Mouse (Mus musculus) myocyte (in vitro differentiated cells): ENCODE data around the gene Atxn7l3. TPM values are rescaled to one million over a fixed set of nuclear protein-coding genes. Genes with fewer than 3 reads are reported as not detected.

Experiments used
- H3K27me3 ChIP-seq: one replicate; pipeline ENCODE4 v1.6.1; 2011; ENCODE audit not compliant: control insufficient read depth, insufficient read depth, insufficient read length
- H3K36me3 ChIP-seq: one replicate; pipeline ENCODE4 v1.6.1; 2011; ENCODE audit not compliant: control insufficient read depth, insufficient read depth
- H3K4me2 ChIP-seq: one replicate; pipeline ENCODE4 v1.6.1; 2011; ENCODE audit warnings: low read depth, control low read depth
- H3K4me3 ChIP-seq: one replicate; pipeline ENCODE4 v1.5.1; 2011; ENCODE audit warnings: mild to moderate bottlenecking, control low read depth, moderate library complexity
- H3K79me2 ChIP-seq: one replicate; pipeline ENCODE4 v1.6.1; 2011; ENCODE audit not compliant: control insufficient read depth, insufficient read depth
- H3ac ChIP-seq: one replicate; pipeline ENCODE4 v1.6.1; 2011; ENCODE audit not compliant: control insufficient read depth, insufficient read length
- CEBPB ChIP-seq: IDR thresholded peaks from 2 replicates; pipeline ENCODE4 v1.6.1; 2011; ENCODE audit warnings: mild to moderate bottlenecking, moderate library complexity; ENCODE audit not compliant: poor library complexity, insufficient read depth, severe bottlenecking
- E2F4 ChIP-seq: IDR thresholded peaks from one replicate; pipeline ENCODE4 v1.6.1; 2011; ENCODE audit warnings: mild to moderate bottlenecking, control low read depth, moderate library complexity; ENCODE audit not compliant: insufficient read depth
- MAX ChIP-seq: IDR thresholded peaks from one replicate; pipeline ENCODE4 v1.6.1; 2011; ENCODE audit warnings: low read depth, mild to moderate bottlenecking, control low read depth
- MYOD1 ChIP-seq, 3 experiments: IDR thresholded peaks; one replicate each; pipeline ENCODE4 v1.6.1; 2011; ENCODE audit warnings: control low read depth in 2 of 3, low read depth in 2 of 3, mild to moderate bottlenecking in 2 of 3, moderate library complexity in 1 of 3; ENCODE audit not compliant: insufficient read length in 2 of 3, control insufficient read depth in 1 of 3
- MYOG ChIP-seq, 3 experiments: IDR thresholded peaks; one replicate each; pipeline ENCODE4 v1.6.1; 2011; ENCODE audit warnings: control low read depth in 2 of 3, low read depth in 2 of 3, mild to moderate bottlenecking in 2 of 3; ENCODE audit not compliant: insufficient read length in 2 of 3, control insufficient read depth in 1 of 3, insufficient read depth in 1 of 3
- POLR2A ChIP-seq: IDR thresholded peaks from one replicate; pipeline ENCODE4 v1.6.1; 2011; ENCODE audit warnings: low read depth, mild to moderate bottlenecking, control low read depth, moderate library complexity; ENCODE audit not compliant: insufficient read length
- POLR2AphosphoS2 ChIP-seq: IDR thresholded peaks from one replicate; pipeline ENCODE4 v1.6.1; 2011; ENCODE audit warnings: low read depth, control low read depth; ENCODE audit not compliant: insufficient read length
- REST ChIP-seq: IDR thresholded peaks from one replicate; pipeline ENCODE4 v1.6.1; 2011; ENCODE audit warnings: mild to moderate bottlenecking, control low read depth, moderate library complexity; ENCODE audit not compliant: insufficient read depth, insufficient read length
- SRF ChIP-seq: IDR thresholded peaks from one replicate; pipeline ENCODE4 v1.6.1; 2011; ENCODE audit warnings: low read depth; ENCODE audit not compliant: control insufficient read depth, insufficient read length
- TCF12 ChIP-seq: IDR thresholded peaks from one replicate; pipeline ENCODE4 v1.6.1; 2011; ENCODE audit warnings: mild to moderate bottlenecking, control low read depth; ENCODE audit not compliant: poor library complexity, insufficient read depth, severe bottlenecking
- TCF3 ChIP-seq: IDR thresholded peaks from one replicate; pipeline ENCODE4 v1.6.1; 2011; ENCODE audit warnings: low read depth, control low read depth; ENCODE audit not compliant: insufficient read length
- USF1 ChIP-seq: IDR thresholded peaks from one replicate; pipeline ENCODE4 v1.6.1; 2011; ENCODE audit warnings: low read depth, mild to moderate bottlenecking, control low read depth, moderate library complexity
- polyA plus RNA-seq: library from polyadenylated mRNA; unstranded; fragments of >200 nt; fragmentation: generic; extraction: Trizol; gene quantifications from one replicate; pipeline ENCODE4 v1.2.1, GENCODE M21; 2012; ENCODE audit warnings: missing spikeins

Gene Atxn7l3
- polyA plus RNA-seq, 1 experiment: 39.5 TPM

DNA sequence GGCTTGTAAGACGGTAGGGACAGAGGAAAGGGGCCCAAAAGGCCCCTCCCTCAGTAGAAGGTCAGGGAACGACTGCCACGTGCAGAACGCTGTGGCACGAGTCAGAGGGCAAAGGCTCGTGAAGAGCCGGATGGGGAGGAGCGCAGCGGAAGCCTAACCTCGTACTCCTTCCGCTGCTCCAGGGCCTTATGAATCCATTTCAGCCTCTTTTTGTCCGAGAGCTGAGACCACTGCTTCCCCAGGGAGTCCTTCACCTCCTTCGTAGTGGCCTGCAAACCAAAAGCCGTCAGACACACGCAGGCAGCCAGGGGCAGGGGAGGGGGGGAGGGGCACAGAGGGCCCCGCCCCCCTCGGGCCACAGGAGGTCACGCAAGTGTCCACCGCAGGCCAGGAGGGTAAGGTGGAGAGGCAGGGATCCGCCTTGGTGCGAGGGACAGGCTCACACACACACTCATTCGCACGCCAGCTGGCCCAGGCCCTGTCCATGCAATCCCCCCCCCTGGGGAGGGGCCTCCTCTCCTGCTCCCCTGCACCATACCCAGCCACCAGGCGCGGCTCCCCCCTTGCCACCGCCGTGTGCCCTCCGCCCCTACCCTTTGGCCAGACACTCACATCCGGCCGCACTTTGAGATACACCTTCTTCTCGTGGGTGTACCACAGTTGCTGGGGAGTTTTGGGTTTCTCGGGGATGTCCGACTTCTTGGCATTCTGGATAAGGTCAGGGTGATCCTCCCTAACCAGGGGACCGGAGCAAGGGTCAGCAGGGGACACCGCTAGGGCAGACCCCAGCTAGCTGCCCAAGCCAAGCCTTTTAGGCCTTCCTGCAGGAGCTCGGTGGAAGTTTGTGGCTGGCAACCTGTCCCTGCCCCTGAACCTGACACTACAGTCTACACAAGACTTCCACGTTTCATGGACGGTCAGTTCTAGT, 14.6 kb upstream of the Atxn7l3 start:
- Histone ChIP-seq H3K79me2 (peaks cover 12% of the 10 kb centered on the region), H3ac (no peak overlapping the region), H3K4me2 (no peak overlapping the region), H3K27me3 (no peaks in the 10 kb centered on the region), H3K4me3 (no peak overlapping the region), H3K36me3 (peaks cover 19% of the 10 kb centered on the region)
- TF ChIP-seq E2F4 (no peak), POLR2AphosphoS2 (peak; percentile 89), POLR2A (peak; percentile 34)

DNA sequence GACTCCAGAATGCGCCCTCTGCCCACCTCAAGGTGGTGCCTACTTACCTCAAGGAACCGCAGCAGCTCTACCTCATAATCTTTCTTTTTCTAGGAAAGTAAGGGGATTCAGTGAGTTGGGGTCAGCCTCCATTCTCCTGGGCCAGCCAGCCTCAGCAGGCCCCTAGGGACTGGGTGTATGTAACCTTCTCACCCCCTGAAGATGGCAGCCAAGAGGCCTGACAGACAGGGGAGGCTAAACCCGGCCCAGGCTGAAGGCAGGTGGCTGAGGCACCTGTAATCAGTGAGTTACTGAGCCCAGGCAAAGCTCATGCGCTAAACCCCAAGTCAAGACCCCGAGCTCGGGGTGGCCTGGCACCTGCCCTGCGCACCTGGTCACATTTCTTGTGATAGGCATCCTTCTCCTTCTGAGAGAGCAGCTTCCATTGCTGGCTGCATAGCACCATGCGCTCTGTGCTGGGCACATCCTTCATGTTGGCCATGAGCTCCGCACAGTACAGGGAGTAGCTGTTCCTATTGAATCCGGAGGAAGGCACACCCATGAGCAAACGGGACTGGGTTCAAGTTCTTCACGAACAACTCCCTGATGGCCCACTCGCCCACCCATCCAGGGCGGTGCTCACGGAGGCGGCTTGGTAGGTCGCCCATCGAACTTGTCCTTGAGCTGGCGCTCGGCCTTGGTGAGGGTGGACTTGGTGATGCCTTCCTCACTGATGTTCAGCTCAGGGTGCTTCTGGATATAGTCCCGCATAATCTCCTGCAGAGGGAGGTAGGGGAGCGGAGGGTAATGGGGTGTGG, 13.6 kb upstream of the Atxn7l3 start:
- peak overlapping the region; percentile 18 for H3K4me3 ChIP-seq
- TF ChIP-seq POLR2AphosphoS2 (peak; percentile 35), TCF3 (no peak)
- peaks cover 19% of the 10 kb centered on the region for H3K36me3 ChIP-seq
- no peaks in the 10 kb centered on the region for H3K27me3 ChIP-seq
- no peak overlapping the region for H3ac ChIP-seq
- H3K79me2 ChIP-seq: peaks cover 4% of the 10 kb centered on the region
- H3K4me2 ChIP-seq: peak overlapping the region; percentile 83

GRCm38 (mm10) chr11:102308979-102309378, 12.5 kb upstream of the Atxn7l3 start:
- peaks cover 14% of the 10 kb centered on the region for H3K36me3 ChIP-seq
- no peaks in the 10 kb centered on the region for H3K27me3 ChIP-seq

GRCm38 (mm10) chr11:102308104-102308503, 11.7 kb upstream of the Atxn7l3 start:
- TF ChIP-seq CEBPB (no peak), TCF3 (no peak), POLR2A (no peak)
- no peak overlapping the region for H3ac ChIP-seq
- H3K27me3 ChIP-seq: no peaks in the 10 kb centered on the region
- H3K79me2 ChIP-seq: no peaks in the 10 kb centered on the region
- H3K36me3 ChIP-seq: peaks cover 10% of the 10 kb centered on the region
- no peak overlapping the region for H3K4me2 ChIP-seq
- no peak overlapping the region for H3K4me3 ChIP-seq

More at GRCm38 (mm10) chr11:102308979-102309378, 12.5 kb upstream of the Atxn7l3 start:
- Histone ChIP-seq H3K4me3 (peak overlapping the region; percentile 18), H3K4me2 (peak overlapping the region; percentile 83), H3ac (no peak overlapping the region), H3K79me2 (no peaks in the 10 kb centered on the region)
- TF ChIP-seq USF1 (no peak), E2F4 (no peak), POLR2A (peak; percentile 46), MYOG (IDR thresholded peaks at IDR 0.05; ENCODE audit: control insufficient read depth in 1 of 3, insufficient read depth in 1 of 3, insufficient read length in 2 of 3, low read depth in 2 of 3) (no peak), TCF12 (no peak), POLR2AphosphoS2 (peak; percentile 91), MAX (no peak), CEBPB (no peak), MYOD1 (IDR thresholded peaks at IDR 0.05; ENCODE audit: control insufficient read depth in 1 of 3, insufficient read length in 2 of 3, low read depth in 2 of 3) (no peak), TCF3 (no peak), SRF (no peak), REST (no peak)

DNA sequence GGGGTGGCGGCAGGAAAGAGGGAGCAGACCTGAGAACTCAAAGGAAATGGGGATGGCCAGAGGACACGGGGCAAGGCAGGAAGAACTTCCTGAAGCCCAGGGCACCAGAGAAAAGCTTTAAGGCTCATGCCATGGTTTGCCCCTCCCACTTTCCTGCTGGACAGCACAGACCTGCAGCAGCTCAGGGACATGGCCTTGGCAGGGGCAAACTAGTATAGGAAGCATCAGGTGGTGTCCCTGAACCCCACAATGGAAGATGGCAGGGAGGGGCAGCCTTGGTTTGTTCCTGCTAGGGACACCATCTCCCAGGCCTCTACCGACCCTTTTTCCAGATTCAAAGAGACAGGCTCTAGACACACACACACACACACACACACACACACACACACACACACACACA, 8.9 kb upstream of the Atxn7l3 start:
- Histone ChIP-seq H3K4me3 (no peak overlapping the region), H3K4me2 (no peak overlapping the region), H3K79me2 (no peaks in the 10 kb centered on the region), H3K36me3 (peaks cover 6% of the 10 kb centered on the region), H3ac (no peak overlapping the region), H3K27me3 (no peaks in the 10 kb centered on the region)
- TF ChIP-seq MYOD1 (IDR thresholded peaks at IDR 0.05; ENCODE audit: control insufficient read depth in 1 of 3, insufficient read length in 2 of 3, low read depth in 2 of 3) (no peak), MYOG (IDR thresholded peaks at IDR 0.05; ENCODE audit: control insufficient read depth in 1 of 3, insufficient read depth in 1 of 3, insufficient read length in 2 of 3, low read depth in 2 of 3) (no peak), POLR2AphosphoS2 (peak; percentile 67), CEBPB (no peak)
